Mouse (Mus musculus): ENCODE data around the gene Elp4.

Gene Elp4
- long read RNA-seq, experiment 1, transcript Elp4-202 (10 exons, 3,048 nt) = major isoform, 12 of 13 reads
- long read RNA-seq, experiment 1, partial matches to known transcripts = 0 of 13 reads
- long read RNA-seq, experiment 1, other reads (novel, unspliced or antisense) = 1 of 13 reads
- long read RNA-seq, experiment 2, partial matches to known transcripts = 3 of 11 reads
- long read RNA-seq, experiment 2, other reads (novel, unspliced or antisense) = 4 of 11 reads

GRCm38 (mm10) chr2:105903896-105904756 is at the start of gene Elp4, which contains the start of gene Immp1l:
Elp4 (minus strand) TSS chr2:105904564.
Immp1l (plus strand) TSS chr2:105904638.
- intact Hi-C loops (cut with DNase I) = no loop called here

- intact Hi-C loops (cut with DNase I) = no loop called here
Observed at GRCm38 (mm10) chr2:105953862-105954261, 49.5 kb upstream of the Elp4 start.

GRCm38 (mm10) chr2:105951350-105951940 is 47.1 kb upstream of the Elp4 start:
- intact Hi-C loops (cut with DNase I) = no loop called here

GRCm38 (mm10) chr2:105950131-105950530 is 45.8 kb upstream of the Elp4 start:
- intact Hi-C loops (cut with DNase I) = no loop called here

- intact Hi-C loops (cut with DNase I) = no loop called here
Observed at GRCm38 (mm10) chr2:105917623-105918346, 13.4 kb upstream of the Elp4 start.

GRCm38 (mm10) chr2:105916671-105917070 is 12.3 kb upstream of the Elp4 start:
- intact Hi-C loops (cut with DNase I) = no loop called here

GRCm38 (mm10) chr2:105913655-105914366 is 9.4 kb upstream of the Elp4 start:
- intact Hi-C loops (cut with DNase I) = no loop called here

GRCm38 (mm10) chr2:105910611-105911010 is 6.2 kb upstream of the Elp4 start:
- intact Hi-C loops (cut with DNase I) = no loop called here

- intact Hi-C loops (cut with DNase I) = no loop called here
Observed at GRCm38 (mm10) chr2:105908351-105908750, 4.0 kb upstream of the Elp4 start.

GRCm38 (mm10) chr2:105904757-105905146 is 388 bp upstream of the Elp4 start:
- intact Hi-C loops (cut with DNase I) = no loop called here

GRCm38 (mm10) chr2:105890816-105891215 is 13.5 kb downstream of the Elp4 start:
- intact Hi-C loops (cut with DNase I) = no loop called here

- intact Hi-C loops (cut with DNase I) = no loop called here
Observed at GRCm38 (mm10) chr2:105873403-105873802, 31.0 kb downstream of the Elp4 start.

- intact Hi-C loops (cut with DNase I) = no loop called here
Observed at GRCm38 (mm10) chr2:105854740-105855139, 49.6 kb downstream of the Elp4 start.

- intact Hi-C loops (cut with DNase I) = no loop called here
Observed at GRCm38 (mm10) chr2:105852971-105853370, 51.4 kb downstream of the Elp4 start.

GRCm38 (mm10) chr2:105851714-105852293 is 52.6 kb downstream of the Elp4 start:
- intact Hi-C loops (cut with DNase I) = no loop called here

GRCm38 (mm10) chr2:105843151-105843550 is 61.2 kb downstream of the Elp4 start:
- intact Hi-C loops (cut with DNase I) = no loop called here

GRCm38 (mm10) chr2:105817965-105818364 is 86.4 kb downstream of the Elp4 start:
- intact Hi-C loops (cut with DNase I) = no loop called here

- intact Hi-C loops (cut with DNase I) = no loop called here
Observed at GRCm38 (mm10) chr2:105815170-105815569, 89.2 kb downstream of the Elp4 start.

GRCm38 (mm10) chr2:105813041-105813440 is 91.3 kb downstream of the Elp4 start:
- intact Hi-C loops (cut with DNase I) = no loop called here

- intact Hi-C loops (cut with DNase I) = no loop called here
Observed at GRCm38 (mm10) chr2:105810286-105810685, 94.1 kb downstream of the Elp4 start.
